Mouse (Mus musculus) stomach, postnatal 0 days (tissue): Measurements from ENCODE around the gene Gne. TPM values are rescaled to one million over a fixed set of nuclear protein-coding genes. Genes with fewer than 3 reads are reported as not detected.

Experiments
- ATAC-seq: fragments of 200-750 bp; cut with Nextera tagmentation; 2 replicates; pipeline ENCODE4 v1.8.0; 2017; ENCODE audit not compliant: low FRiP score, low TSS enrichment
- DNase-seq: peaks from one replicate; pipeline ENCODE4 v3.0.0-alpha.2; 2016; ENCODE audit warnings: low spot score
- H3K27ac ChIP-seq: fragments of 300-500 bp; sonication (generic); replicated peaks from 2 replicates; pipeline ENCODE4 v1.5.1; 2014; ENCODE audit warnings: mild to moderate bottlenecking, control low read depth
- H3K27me3 ChIP-seq: fragments of 300-500 bp; sonication (generic); 2 replicates; pipeline ENCODE4 v1.6.1; 2014; ENCODE audit warnings: low read length; ENCODE audit not compliant: control insufficient read depth, insufficient read depth
- H3K36me3 ChIP-seq: fragments of 300-500 bp; sonication (generic); 2 replicates; pipeline ENCODE4 v1.6.1; 2014; ENCODE audit warnings: low read length, mixed read lengths; ENCODE audit not compliant: control insufficient read depth, insufficient read depth
- H3K4me1 ChIP-seq: fragments of 300-500 bp; sonication (generic); replicated peaks from 2 replicates; pipeline ENCODE4 v1.6.1; 2014; ENCODE audit warnings: antibody characterized with exemption; ENCODE audit not compliant: control insufficient read depth, insufficient read depth
- H3K4me2 ChIP-seq: fragments of 300-500 bp; sonication (generic); replicated peaks from 2 replicates; pipeline ENCODE4 v1.6.1; 2014; ENCODE audit warnings: low read depth, mild to moderate bottlenecking, control low read depth, moderate library complexity
- H3K4me3 ChIP-seq: fragments of 300-500 bp; sonication (generic); 2 replicates; pipeline ENCODE4 v1.5.1; 2014; ENCODE audit warnings: low read depth, low read length, control low read depth
- H3K9ac ChIP-seq: fragments of 300-500 bp; sonication (generic); 2 replicates; pipeline ENCODE4 v1.6.1; 2014; ENCODE audit warnings: mild to moderate bottlenecking, low read length, control low read depth, mixed read lengths
- H3K9me3 ChIP-seq: fragments of 300-500 bp; sonication (generic); 2 replicates; pipeline ENCODE4 v1.6.1; 2016; ENCODE audit warnings: low read length; ENCODE audit not compliant: control insufficient read depth
- CTCF ChIP-seq: IDR thresholded peaks from 2 replicates; pipeline ENCODE4 v1.5.1; 2016; ENCODE audit warnings: antibody characterized with exemption, low read depth, mild to moderate bottlenecking, moderate library complexity
- EP300 ChIP-seq: optimal IDR thresholded peaks from 2 replicates; pipeline ENCODE3; 2016; ENCODE audit warnings: antibody characterized with exemption
- WGBS: fragments of 180-500 bp; shearing (Covaris S2); extraction: QIAGEN DNeasy Blood & Tissue Kit; methylation state at CpG from one replicate; pipeline ENCODE4 v1.1.7; 2014; 5-methylcytosine and 5-hydroxymethylcytosine counted together
- polyA plus RNA-seq: library from polyadenylated mRNA; unstranded; fragments of >200 nt; fragmentation: Nextera tagmentation; extraction: Ambion mirVana; gene quantifications from 2 replicates; pipeline ENCODE4 v1.2.1, GENCODE M21; 2015

Gne gene
- polyA plus RNA-seq, 1 experiment from 2014 or later: 21.1 TPM

DNA sequence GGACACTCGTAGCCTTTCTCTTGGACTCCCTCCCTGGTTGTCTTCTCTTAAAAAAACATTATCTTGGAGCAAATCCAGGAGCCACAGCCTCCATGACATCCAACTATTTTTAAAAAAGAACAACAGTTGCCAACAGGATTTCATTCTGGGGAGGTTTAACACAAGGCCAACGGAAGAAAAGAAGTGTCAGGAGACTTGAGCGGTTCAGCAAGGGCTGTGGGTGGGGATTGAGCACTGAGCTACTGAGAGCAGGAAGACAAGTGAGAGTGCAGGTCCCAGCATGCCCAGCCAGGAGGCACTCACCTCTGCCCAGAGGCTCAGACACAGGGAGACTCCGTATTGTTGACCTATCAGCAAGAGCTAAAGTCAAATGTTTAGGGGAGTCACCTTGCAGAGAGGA lies 28.8 kb upstream of the Gne start:
- H3K27ac ChIP-seq: peak overlapping the region; percentile 45; the same call in 1 of the 2 replicates
- ATAC-seq: peak; percentile 53; the same call in 1 of the 2 replicates

DNA sequence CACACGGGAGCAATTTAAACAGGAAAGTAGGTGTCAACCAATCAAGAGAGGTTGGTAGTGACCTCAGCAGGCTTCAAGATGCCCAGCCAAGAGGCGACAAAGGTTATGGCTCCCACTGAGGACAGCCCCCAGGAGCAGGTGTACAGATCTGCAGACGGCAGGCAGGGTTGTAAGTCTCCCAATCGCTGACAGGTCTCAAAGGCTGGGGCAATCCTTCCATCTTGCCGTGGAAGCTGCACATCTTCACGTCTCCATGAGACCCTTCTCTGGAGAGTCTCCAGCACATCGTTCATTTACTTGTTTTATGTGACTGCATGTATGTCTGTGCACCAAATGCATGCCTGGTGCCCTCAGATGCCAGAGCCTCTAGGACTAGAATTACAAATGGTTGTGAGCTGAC lies 26.8 kb upstream of the Gne start:
- Histone ChIP-seq H3K27ac (no peak overlapping the region), H3K4me2 (no peak overlapping the region), H3K36me3 (no peaks in the 10 kb centered on the region), H3K9ac (no peak overlapping the region), H3K4me1 (peaks cover 5% of the 10 kb centered on the region; the same call in 1 of the 2 replicates), H3K4me3 (no peak overlapping the region), H3K9me3 (no peaks in the 10 kb centered on the region), H3K27me3 (no peaks in the 10 kb centered on the region)
- ATAC-seq (no peak), DNase-seq (no peak)
- WGBS: 75% methylated on average over 7 of the region's 7 CpGs
- TF ChIP-seq CTCF (no peak), EP300 (no peak)

More for the DNA sequence above, 28.8 kb upstream of the Gne start:
- H3K9ac ChIP-seq: no peak overlapping the region
- no peaks in the 10 kb centered on the region for H3K9me3 ChIP-seq
- TF ChIP-seq EP300: no peak
- TF ChIP-seq CTCF: peak; percentile 44
- H3K4me2 ChIP-seq: no peak overlapping the region
- peak; percentile 36 for DNase-seq
- 14% methylated on average over 4 of the region's 4 CpGs for WGBS
- no peaks in the 10 kb centered on the region for H3K27me3 ChIP-seq
- H3K4me1 ChIP-seq: no peaks in the 10 kb centered on the region; the same call in 1 of the 2 replicates
- H3K4me3 ChIP-seq: no peak overlapping the region
- H3K36me3 ChIP-seq: no peaks in the 10 kb centered on the region

DNA sequence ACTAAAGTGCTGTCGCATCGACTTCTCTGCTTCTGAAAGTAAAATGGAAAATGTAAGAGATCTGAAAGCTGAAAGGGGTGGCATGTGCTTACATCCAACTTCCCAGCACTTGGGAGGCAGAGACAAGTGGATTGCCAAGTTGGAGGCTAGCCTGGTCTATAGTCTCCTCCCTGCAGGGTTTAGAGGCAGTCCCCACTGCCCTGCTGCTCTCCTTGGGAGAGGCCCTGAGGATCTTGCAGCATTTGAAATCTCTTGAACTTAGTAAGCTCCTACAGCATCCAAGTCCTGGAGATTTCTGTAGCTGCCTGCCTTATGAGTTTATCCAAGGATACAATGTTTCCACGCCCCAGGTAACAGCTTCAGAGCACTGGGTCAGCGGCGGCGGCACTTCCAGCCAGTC lies 24.3 kb upstream of the Gne start:
- TF ChIP-seq EP300 (no peak), CTCF (no peak)
- H3K4me1 ChIP-seq: peaks cover 11% of the 10 kb centered on the region
- H3K27ac ChIP-seq: no peak overlapping the region
- DNase-seq: no peak
- H3K27me3 ChIP-seq: no peaks in the 10 kb centered on the region
- 83% methylated on average over 6 of the region's 6 CpGs for WGBS
- H3K9ac ChIP-seq: no peak overlapping the region
- H3K9me3 ChIP-seq: no peaks in the 10 kb centered on the region
- no peak overlapping the region for H3K4me3 ChIP-seq
- H3K4me2 ChIP-seq: no peak overlapping the region
- H3K36me3 ChIP-seq: no peaks in the 10 kb centered on the region
- ATAC-seq: no peak

DNA sequence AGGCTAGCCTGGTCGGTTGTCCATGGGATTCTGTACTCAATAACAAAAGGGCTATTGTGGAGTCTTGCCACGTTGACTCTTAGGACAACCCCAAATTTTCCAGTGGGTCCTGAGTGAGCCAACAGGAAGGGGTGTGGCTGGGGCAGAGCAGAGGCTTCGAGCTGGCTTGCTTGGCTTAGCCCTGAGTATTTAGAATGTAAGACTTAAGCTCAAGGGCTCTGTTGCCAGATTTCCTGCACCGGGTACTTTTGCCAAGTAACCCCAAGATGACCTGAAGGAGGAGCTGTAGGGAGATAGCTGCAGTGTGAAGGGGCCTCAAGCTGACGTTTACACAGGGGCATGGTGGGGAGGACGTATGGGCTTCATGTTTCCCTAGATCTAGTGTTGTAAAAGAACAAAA lies 23.4 kb upstream of the Gne start:
- ATAC-seq: peak; percentile 28; the same call in 1 of the 2 replicates
- no peak for DNase-seq
- Histone ChIP-seq H3K4me2 (peak overlapping the region; percentile 38; the same call in 1 of the 2 replicates), H3K27me3 (no peaks in the 10 kb centered on the region), H3K27ac (peak overlapping the region; percentile 59), H3K4me3 (no peak overlapping the region), H3K9me3 (no peaks in the 10 kb centered on the region), H3K36me3 (no peaks in the 10 kb centered on the region), H3K4me1 (peaks cover 11% of the 10 kb centered on the region), H3K9ac (no peak overlapping the region)
- WGBS: 22% methylated on average over 6 of the region's 6 CpGs
- TF ChIP-seq CTCF (peak; percentile 36), EP300 (no peak)

DNA sequence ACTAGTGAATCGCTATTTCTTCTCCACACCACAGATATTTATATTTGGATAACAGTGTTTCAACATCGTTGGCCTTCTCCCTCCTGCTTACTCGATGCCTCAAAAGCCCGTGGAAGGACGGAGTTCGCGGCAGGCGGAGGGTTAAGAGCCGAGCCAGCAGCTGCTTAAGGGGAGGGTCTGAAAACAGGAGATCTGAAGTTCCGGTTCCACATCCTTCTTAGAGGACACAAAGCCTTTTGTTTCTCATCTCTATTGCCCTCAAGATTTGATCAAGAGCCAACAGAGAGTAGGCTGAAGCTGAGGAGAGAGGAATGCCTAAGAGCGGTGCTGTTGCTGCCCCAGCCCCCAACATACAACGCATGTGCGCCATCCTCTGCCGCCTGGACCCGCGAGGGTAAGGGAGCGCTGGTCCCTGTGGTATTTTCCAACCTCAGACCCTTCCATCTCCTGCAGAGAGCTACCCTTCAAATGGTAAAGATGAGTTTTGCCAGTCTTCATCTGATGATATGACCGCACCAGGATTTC lies 22.4 kb upstream of the Gne start:
- Histone ChIP-seq H3K4me3 (peak overlapping the region; percentile 22), H3K27ac (no peak overlapping the region; the same call in 1 of the 2 replicates), H3K9me3 (no peaks in the 10 kb centered on the region), H3K4me2 (peak overlapping the region; percentile 38), H3K4me1 (peaks cover 11% of the 10 kb centered on the region), H3K9ac (peak overlapping the region; percentile 18; the same call in 1 of the 2 replicates), H3K27me3 (no peaks in the 10 kb centered on the region), H3K36me3 (no peaks in the 10 kb centered on the region)
- no peak for TF ChIP-seq EP300
- TF ChIP-seq CTCF: no peak
- WGBS: 26% methylated on average over 18 of the region's 18 CpGs
- DNase-seq (no peak), ATAC-seq (peak; percentile 28; the same call in 1 of the 2 replicates)

DNA sequence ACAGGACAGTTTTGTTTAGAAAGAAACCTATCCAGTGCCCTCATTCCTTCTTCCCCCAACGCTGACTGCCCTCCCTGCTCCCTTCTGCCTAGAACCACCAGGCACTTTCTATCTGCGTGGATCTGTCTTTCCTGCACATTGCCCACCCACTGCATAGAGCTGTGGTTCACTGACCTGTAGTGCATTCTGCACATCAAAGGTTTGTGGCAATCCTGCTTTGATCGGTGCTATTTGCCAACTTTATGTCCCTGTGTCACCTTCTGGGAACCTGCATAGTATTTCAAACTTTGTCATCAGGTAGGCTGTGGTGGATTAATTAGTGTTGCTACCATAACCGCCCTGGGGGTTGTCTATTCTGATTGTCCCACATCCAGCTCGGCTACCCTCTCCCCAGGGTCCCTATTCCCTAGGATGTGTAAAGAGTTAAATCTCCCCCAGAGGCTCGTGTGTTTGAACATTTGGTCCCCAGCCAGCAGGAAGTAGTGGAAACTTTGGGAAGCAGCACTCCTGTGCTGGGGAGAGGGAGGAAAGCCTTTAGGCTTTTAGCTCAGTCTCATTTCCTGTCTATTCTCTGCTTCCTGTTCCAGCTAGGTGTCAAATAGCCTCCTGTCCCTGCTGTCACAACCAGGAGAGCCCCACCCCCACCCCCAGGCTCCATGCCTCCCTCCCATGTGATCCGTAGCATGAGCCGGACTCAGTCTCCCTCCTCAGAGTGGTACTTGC lies 20.4 kb upstream of the Gne start:
- no peak for TF ChIP-seq EP300
- TF ChIP-seq CTCF: no peak
- H3K9me3 ChIP-seq: no peaks in the 10 kb centered on the region
- no peaks in the 10 kb centered on the region for H3K27me3 ChIP-seq
- no peak overlapping the region for H3K9ac ChIP-seq
- no peak overlapping the region for H3K4me3 ChIP-seq
- peaks cover 11% of the 10 kb centered on the region for H3K4me1 ChIP-seq
- WGBS: 44% methylated on average over 8 of the region's 8 CpGs
- H3K36me3 ChIP-seq: no peaks in the 10 kb centered on the region
- ATAC-seq (no peak), DNase-seq (peak; percentile 13)
- H3K4me2 ChIP-seq: no peak overlapping the region
- 0 out of 2 replicates have a peak overlapping the region, but pooled peaks have one; percentile 18 for H3K27ac ChIP-seq
